Mouse (Mus musculus): ENCODE data around the gene Gsx2. TPM values are rescaled to one million over a fixed set of nuclear protein-coding genes. Genes with fewer than 3 reads are reported as not detected.

The Gsx2 gene
- polyA plus RNA-seq (2015; fragmentation: Nextera tagmentation; extraction: Ambion mirVana), result 0.20 TPM in 1 of 2 replicates, not detected in the other

DNA sequence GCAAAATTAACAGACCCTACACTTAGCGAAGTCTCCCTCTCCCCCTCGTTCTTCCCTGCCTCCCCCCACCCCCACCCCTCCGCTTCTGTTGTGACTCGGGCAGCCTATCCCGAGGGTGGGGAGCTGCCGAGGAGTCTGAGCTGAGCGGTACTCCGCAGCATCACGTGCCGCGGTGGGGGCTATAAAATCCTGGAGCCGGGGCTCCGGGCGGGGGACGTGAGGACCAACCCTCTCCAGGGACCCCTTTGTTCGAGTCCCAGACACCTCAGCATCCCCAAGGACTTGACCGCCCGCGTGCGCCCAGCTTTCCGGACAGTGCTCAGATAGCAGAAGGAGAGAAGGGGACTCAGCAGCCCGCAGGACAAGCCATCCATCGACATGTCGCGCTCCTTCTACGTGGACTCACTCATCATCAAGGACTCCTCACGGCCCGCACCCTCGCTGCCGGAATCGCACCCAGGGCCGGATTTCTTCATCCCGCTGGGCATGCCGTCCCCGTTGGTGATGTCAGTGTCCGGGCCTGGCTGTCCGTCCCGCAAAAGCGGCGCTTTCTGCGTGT, at the start of gene Gsx2:
Gene Gsx2, plus strand, starts transcription at position 219 of the 559 bp plus-strand sequence.
- under 1% methylated on average over 41 of the region's 41 CpGs for WGBS
- Histone ChIP-seq H3K9ac (replicated peaks) (no peak within 1 kb of the TSS), H3K4me1 (peaks cover 37% of the 10 kb centered on the region)

DNA sequence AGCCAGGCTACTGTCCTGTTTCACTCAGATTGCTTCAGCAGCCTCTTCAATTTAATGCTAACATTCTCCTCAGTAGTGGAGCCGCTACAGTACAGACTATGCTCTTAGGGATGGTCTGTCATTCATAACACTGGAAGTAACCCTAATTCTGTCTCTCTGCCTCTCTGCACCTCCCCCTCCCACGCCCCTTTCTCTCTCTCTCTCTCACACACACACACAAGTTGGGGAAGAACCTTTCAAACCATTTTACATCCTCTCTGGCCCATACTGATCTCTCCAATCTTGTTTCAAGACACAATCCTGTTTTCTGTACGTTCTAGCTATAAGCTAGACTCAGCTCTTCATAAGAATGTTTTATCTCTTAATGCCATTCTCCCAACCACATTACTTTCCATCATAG, 39.9 kb upstream of the Gsx2 start:
- H3K36me3 ChIP-seq, result no peaks in the 10 kb centered on the region
- no peak overlapping the region for H3K9ac ChIP-seq (replicated peaks)
- no peaks in the 10 kb centered on the region for H3K9me3 ChIP-seq (replicated peaks)
- no peaks in the 10 kb centered on the region for H3K27me3 ChIP-seq (replicated peaks)
- H3K4me2 ChIP-seq, result no peak overlapping the region
- WGBS, result 88% methylated on average over 3 of the region's 3 CpGs
- no peaks in the 10 kb centered on the region for H3K4me1 ChIP-seq
- ATAC-seq (ENCODE audit: low FRiP score), result no peak
- no peak overlapping the region for H3K4me3 ChIP-seq (replicated peaks)
- H3K27ac ChIP-seq (replicated peaks), result no peak overlapping the region

More for the DNA sequence above, at the start of gene Gsx2:
- Histone ChIP-seq H3K27me3 (replicated peaks) (peaks cover 96% of the 10 kb centered on the region), H3K4me3 (replicated peaks) (peak within 1 kb of the TSS; percentile 35), H3K27ac (replicated peaks) (no peak within 1 kb of the TSS), H3K36me3 (no peaks in the 10 kb centered on the region), H3K4me2 (peak within 1 kb of the TSS; percentile 64), H3K9me3 (replicated peaks) (no peaks in the 10 kb centered on the region)
- no peak for ATAC-seq (ENCODE audit: low FRiP score)

DNA sequence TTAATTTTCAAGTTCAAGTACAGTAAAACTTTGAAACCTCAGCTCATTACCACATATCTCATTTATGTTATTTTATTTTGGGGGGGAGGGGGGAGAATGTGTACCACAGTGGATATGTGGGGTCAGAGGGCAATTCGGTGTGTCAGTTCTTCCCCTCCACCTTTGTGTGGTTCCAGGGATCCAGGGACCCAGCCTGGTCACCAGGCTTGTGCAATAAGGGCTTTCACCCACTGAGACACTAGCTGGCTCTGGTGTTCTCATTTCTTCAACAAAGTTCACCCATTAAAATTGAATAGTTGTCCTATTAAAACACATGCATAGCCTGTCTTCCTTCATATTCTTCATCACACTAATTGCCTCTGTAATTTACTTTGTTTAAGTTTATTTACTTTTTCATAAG, 36.1 kb upstream of the Gsx2 start:
- Histone ChIP-seq H3K27me3 (replicated peaks) (no peaks in the 10 kb centered on the region), H3K4me3 (replicated peaks) (no peak overlapping the region), H3K36me3 (no peaks in the 10 kb centered on the region), H3K4me2 (no peak overlapping the region), H3K9me3 (replicated peaks) (no peaks in the 10 kb centered on the region), H3K4me1 (peaks cover 17% of the 10 kb centered on the region), H3K9ac (replicated peaks) (no peak overlapping the region), H3K27ac (replicated peaks) (no peak overlapping the region)
- no peak for ATAC-seq (ENCODE audit: low FRiP score)
- WGBS, result 97% methylated on average over 1 of the region's 1 CpGs

DNA sequence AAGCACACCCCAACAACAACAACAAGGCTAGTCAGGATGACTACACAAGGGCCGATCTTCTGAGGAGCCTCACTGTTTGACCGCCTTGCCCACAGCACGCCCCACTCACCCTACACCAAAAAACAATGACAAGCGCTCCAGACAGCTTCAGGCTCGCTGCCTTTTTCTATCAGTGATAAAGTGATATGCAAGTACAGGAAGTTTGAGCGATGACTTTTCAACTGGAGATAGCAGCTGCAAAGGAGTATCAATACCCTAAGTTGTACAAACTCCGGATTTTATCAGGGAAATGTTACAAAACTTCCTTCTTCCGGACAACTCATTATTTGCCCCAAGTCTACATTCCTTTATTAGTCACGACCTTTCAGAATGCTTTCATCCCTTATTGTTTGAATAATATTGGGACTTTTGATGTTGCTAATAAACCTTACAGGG, 32.4 kb upstream of the Gsx2 start:
- no peaks in the 10 kb centered on the region for H3K27me3 ChIP-seq (replicated peaks)
- peaks cover 17% of the 10 kb centered on the region for H3K4me1 ChIP-seq
- no peak overlapping the region for H3K27ac ChIP-seq (replicated peaks)
- 52% methylated on average over 9 of the region's 9 CpGs for WGBS
- no peak for ATAC-seq (ENCODE audit: low FRiP score)
- H3K36me3 ChIP-seq, result no peaks in the 10 kb centered on the region
- no peaks in the 10 kb centered on the region for H3K9me3 ChIP-seq (replicated peaks)
- peak overlapping the region; percentile 97 for H3K4me3 ChIP-seq (replicated peaks)
- H3K4me2 ChIP-seq, result peak overlapping the region; percentile 83
- peak overlapping the region; percentile 18; the same call in 1 of the 2 replicates for H3K9ac ChIP-seq (replicated peaks)

DNA sequence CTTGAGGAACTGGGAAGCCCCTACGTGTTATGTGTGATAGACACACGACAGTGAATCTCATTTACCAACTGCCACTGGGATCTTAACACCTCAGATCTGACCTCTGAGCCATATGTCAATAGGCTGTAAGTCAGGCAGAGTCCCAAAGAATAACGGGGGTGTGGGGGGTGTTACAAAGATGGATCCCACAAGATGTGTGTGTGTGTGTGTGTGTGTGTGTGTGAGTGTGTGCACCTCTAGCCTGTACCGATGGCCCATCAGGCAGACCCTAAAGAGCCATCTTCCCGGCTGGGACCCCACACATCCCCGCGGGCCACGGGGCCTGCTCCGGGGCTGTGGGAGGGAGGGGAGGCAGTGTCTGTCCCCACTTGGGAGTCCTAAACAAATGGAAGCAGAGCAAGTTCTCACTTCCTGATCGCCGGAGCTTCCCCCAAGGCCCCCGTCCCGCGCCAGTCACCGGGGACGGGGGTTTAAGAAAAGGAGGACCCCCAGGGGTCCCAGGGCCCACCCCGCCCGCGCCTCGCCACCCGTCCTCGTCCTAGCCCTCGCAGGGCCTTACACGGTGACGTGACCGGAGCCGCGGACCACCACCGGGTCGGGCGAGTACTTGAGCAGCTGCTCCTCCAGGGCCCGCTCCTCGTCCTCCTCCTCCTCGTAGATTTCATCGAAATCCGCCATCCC, 31.6 kb upstream of the Gsx2 start:
- H3K4me1 ChIP-seq, result peaks cover 17% of the 10 kb centered on the region
- peak; percentile 87 for ATAC-seq (ENCODE audit: low FRiP score)
- H3K9me3 ChIP-seq (replicated peaks), result no peaks in the 10 kb centered on the region
- peak overlapping the region; percentile 83 for H3K4me2 ChIP-seq
- 0 out of 2 replicates have a peak, but pooled peaks cover 4% of the 10 kb centered on the region for H3K27me3 ChIP-seq (replicated peaks)
- H3K4me3 ChIP-seq (replicated peaks), result peak overlapping the region; percentile 97
- no peaks in the 10 kb centered on the region for H3K36me3 ChIP-seq
- peak overlapping the region; percentile 99 for H3K9ac ChIP-seq (replicated peaks)
- H3K27ac ChIP-seq (replicated peaks), result peak overlapping the region; percentile 91
- WGBS, result 0% methylated on average over 32 of the region's 36 CpGs

DNA sequence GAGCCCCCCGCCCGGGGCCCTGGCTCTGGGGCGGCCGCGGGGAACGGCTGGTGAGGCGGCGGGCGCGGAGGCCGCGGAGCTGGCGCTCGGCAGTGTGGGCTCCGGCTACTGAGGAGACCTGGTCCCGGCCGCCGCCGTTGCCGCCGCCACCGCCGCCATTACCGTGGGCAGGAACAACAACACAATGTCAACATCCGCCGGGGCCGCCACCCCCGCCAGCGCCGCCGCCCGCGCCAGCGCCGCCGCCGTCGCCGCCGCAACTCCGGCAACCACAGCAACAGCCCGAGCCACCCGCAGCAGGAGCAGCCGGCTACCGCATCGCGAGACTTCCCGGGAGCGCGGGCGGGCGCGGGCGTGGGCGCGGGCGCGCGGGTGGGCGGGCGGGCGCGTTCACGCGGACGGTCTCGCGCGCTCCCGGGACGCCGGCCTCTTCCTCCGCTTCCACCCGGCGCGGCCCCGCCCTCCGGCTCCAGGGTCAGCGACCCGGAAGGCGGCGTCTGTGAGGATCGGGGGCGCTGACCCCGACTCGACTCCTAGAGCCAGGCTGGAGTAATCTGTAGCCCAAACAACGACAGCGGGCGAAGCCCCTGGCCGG, 31.0 kb upstream of the Gsx2 start, which contains the start of gene Chic2:
Gene Chic2, minus strand, starts transcription at position 465 of the 595 bp plus-strand sequence.
- WGBS, result under 1% methylated on average over 87 of the region's 90 CpGs
- peak within 1 kb of the TSS; percentile 91 for H3K27ac ChIP-seq (replicated peaks)
- peak within 1 kb of the TSS; percentile 99 for H3K9ac ChIP-seq (replicated peaks)
- H3K9me3 ChIP-seq (replicated peaks), result no peaks in the 10 kb centered on the region
- H3K4me1 ChIP-seq, result peaks cover 17% of the 10 kb centered on the region
- H3K4me3 ChIP-seq (replicated peaks), result peak within 1 kb of the TSS; percentile 97
- H3K36me3 ChIP-seq, result no peaks in the 10 kb centered on the region
- 0 out of 2 replicates have a peak, but pooled peaks cover 4% of the 10 kb centered on the region for H3K27me3 ChIP-seq (replicated peaks)
- peak within 1 kb of the TSS; percentile 83 for H3K4me2 ChIP-seq
- ATAC-seq (ENCODE audit: low FRiP score), result peak; percentile 96

DNA sequence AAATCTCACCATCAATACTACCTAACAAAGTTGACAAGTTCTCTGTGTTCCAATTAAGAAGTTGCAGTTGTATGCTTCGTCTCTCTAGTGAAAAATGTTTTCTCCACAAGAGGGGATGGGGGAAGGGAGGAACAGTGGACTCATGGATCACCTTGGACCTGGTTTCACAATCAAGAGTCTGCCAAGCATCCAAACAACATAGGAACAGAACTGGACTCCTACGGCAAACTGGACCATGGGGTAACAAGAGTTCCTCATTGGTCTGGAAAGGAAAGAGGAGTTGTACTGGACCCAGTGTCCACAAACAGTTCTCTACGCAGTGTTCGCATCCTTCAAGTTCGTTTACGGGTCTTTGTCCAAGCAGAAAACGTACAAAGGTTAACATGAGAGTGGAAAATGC, 30.0 kb upstream of the Gsx2 start:
- WGBS, result 95% methylated on average over 7 of the region's 7 CpGs
- 0 out of 2 replicates have a peak, but pooled peaks cover 4% of the 10 kb centered on the region for H3K27me3 ChIP-seq (replicated peaks)
- peaks cover 17% of the 10 kb centered on the region for H3K4me1 ChIP-seq
- no peak overlapping the region for H3K27ac ChIP-seq (replicated peaks)
- H3K9me3 ChIP-seq (replicated peaks), result no peaks in the 10 kb centered on the region
- ATAC-seq (ENCODE audit: low FRiP score), result no peak
- H3K4me3 ChIP-seq (replicated peaks), result no peak overlapping the region
- no peak overlapping the region for H3K9ac ChIP-seq (replicated peaks)
- no peak overlapping the region for H3K4me2 ChIP-seq
- no peaks in the 10 kb centered on the region for H3K36me3 ChIP-seq

DNA sequence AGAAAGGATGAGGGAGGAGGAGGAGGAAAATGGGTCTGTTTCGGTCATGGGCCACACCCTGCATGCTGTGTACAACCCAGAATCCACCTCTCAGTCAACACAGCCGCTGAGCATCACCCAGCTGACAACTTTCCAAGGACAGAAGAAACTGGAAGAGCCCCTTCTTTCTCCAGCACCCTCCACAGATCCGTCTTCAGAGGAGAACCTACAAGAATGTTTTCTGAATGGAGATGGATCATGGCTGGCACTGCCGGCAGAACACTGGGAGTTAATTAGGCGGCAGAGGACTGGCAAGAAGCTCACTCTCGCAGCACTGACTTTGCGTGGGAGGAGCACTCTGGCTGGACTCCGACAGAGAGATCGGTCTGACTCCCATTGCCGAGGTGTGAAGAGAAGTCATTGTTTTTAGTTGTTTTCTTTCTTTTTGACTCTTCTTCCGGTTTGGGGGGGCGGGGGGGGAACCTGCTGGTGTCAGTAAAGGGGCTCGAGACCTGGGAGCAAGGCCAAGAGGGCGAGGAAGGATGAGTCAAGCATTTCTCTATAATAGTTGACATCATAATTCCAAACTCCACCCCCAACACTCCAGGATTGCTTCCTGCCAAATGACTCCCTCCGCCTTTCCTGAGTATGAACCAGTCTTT, 28.6 kb upstream of the Gsx2 start:
- Histone ChIP-seq H3K9ac (replicated peaks) (no peak overlapping the region), H3K4me3 (replicated peaks) (no peak overlapping the region), H3K27me3 (replicated peaks) (0 out of 2 replicates have a peak, but pooled peaks cover 8% of the 10 kb centered on the region), H3K9me3 (replicated peaks) (no peaks in the 10 kb centered on the region), H3K27ac (replicated peaks) (no peak overlapping the region), H3K36me3 (no peaks in the 10 kb centered on the region), H3K4me2 (no peak overlapping the region), H3K4me1 (peaks cover 15% of the 10 kb centered on the region)
- 64% methylated on average over 15 of the region's 15 CpGs for WGBS
- no peak for ATAC-seq (ENCODE audit: low FRiP score)

DNA sequence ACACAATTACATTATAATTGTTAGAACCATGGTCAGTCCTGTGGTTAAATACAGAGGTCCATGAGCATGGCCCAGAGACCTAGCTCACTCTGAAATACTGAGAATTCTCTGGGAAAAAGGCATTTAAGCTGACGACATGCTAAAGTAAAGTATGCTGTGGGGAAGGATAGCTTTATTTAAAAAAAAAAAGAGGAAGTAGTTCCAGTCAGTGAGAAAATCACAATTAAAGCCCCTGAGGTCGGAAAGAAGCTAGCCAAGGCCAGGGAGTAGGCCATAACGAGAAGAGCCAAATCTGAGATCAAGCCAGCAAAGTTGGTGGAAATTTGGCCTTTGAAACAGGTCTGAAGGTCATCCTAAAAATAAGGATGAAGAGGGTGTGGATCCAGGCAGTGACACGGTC, 24.3 kb upstream of the Gsx2 start:
- H3K9ac ChIP-seq (replicated peaks), result no peak overlapping the region
- no peaks in the 10 kb centered on the region for H3K9me3 ChIP-seq (replicated peaks)
- no peak for ATAC-seq (ENCODE audit: low FRiP score)
- H3K36me3 ChIP-seq, result no peaks in the 10 kb centered on the region
- H3K4me2 ChIP-seq, result no peak overlapping the region
- WGBS, result 82% methylated on average over 4 of the region's 4 CpGs
- no peaks in the 10 kb centered on the region for H3K4me1 ChIP-seq
- no peak overlapping the region for H3K27ac ChIP-seq (replicated peaks)
- no peak overlapping the region for H3K4me3 ChIP-seq (replicated peaks)
- 0 out of 2 replicates have a peak, but pooled peaks cover 8% of the 10 kb centered on the region for H3K27me3 ChIP-seq (replicated peaks)

DNA sequence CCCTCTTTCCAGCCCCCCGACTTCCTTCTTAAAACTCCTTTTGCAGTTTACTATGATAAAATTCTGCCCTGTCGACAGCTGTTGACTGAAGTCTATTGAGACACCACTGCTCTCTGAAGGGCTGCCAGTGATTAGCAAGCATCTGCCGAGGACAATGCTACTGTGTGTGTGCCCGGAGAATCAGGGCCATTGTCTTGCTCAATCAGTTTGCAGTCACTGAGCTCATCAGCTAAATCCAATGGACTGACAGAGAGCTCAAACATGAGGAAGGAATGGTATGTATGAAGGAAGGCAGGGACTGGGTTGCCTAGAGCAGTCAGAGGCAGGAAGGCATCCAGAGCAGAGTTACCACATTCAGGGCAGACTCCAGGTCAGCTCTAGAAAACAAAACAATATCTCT, 12.2 kb upstream of the Gsx2 start:
- Histone ChIP-seq H3K9me3 (replicated peaks) (no peaks in the 10 kb centered on the region), H3K27me3 (replicated peaks) (peaks cover 46% of the 10 kb centered on the region), H3K4me1 (peaks cover 10% of the 10 kb centered on the region), H3K9ac (replicated peaks) (no peak overlapping the region), H3K27ac (replicated peaks) (no peak overlapping the region), H3K36me3 (no peaks in the 10 kb centered on the region), H3K4me3 (replicated peaks) (no peak overlapping the region), H3K4me2 (no peak overlapping the region)
- ATAC-seq (ENCODE audit: low FRiP score), result no peak
- WGBS, result 32% methylated on average over 4 of the region's 4 CpGs

DNA sequence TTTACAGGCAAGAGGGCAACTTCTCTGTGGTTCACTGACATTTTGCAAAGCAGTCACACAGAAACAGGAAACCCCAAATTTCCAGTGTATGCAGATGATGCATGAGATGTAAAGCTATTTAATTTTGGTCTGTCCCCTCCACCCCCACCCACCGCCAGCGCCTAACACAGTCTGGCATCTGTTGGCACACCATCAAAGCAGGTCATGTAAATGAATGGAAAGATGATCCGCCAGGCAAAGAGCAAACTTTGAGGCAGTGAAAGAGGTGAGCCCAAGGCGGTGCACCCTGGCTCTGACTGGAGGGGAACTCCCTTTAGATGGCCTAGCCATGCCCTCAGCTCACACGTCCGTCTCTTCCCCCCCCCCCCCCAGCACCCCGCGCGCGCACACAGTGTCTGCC, 8.7 kb upstream of the Gsx2 start:
- no peak overlapping the region for H3K27ac ChIP-seq (replicated peaks)
- H3K9ac ChIP-seq (replicated peaks), result peak overlapping the region; percentile 56; the same call in 1 of the 2 replicates
- ATAC-seq (ENCODE audit: low FRiP score), result peak; percentile 40; the same call in 1 of the 2 replicates
- peak overlapping the region; percentile 69 for H3K4me2 ChIP-seq
- no peaks in the 10 kb centered on the region for H3K9me3 ChIP-seq (replicated peaks)
- no peaks in the 10 kb centered on the region for H3K36me3 ChIP-seq
- peak overlapping the region; percentile 53 for H3K4me3 ChIP-seq (replicated peaks)
- peaks cover 77% of the 10 kb centered on the region for H3K27me3 ChIP-seq (replicated peaks)
- 3% methylated on average over 8 of the region's 10 CpGs for WGBS
- H3K4me1 ChIP-seq, result peaks cover 24% of the 10 kb centered on the region

Data from neural tube, embryonic 15.5 days (tissue).